Mouse (Mus musculus) gastrocnemius, postnatal 14 days (tissue): ENCODE data around the gene Ppp1r1a. TPM values are rescaled to one million over a fixed set of nuclear protein-coding genes. Genes with fewer than 3 reads are reported as not detected.
A peak's percentile ranks its signal among the peaks of the same experiment; 100 is the strongest.

Experiments
- DNase-seq: peaks from one replicate; pipeline ENCODE4 v3.0.0; 2021; ENCODE audit warnings: mixed read lengths
- intact Hi-C: fragments of 180-260 bp; cut with DNase I; formaldehyde crosslinking; loops from one replicate; pipeline ENCODE4 v1.15.1; 2025; ENCODE audit warnings: low total_unique reads
- total RNA-seq, 2 experiments: library from RNA; stranded (reverse); gene quantifications; 2 replicates each; pipeline ENCODE4 v1.2.3; 2021

The Ppp1r1a gene
- total RNA-seq, 2 experiments from 2014 or later = 42.5 to 58.1 TPM

DNA sequence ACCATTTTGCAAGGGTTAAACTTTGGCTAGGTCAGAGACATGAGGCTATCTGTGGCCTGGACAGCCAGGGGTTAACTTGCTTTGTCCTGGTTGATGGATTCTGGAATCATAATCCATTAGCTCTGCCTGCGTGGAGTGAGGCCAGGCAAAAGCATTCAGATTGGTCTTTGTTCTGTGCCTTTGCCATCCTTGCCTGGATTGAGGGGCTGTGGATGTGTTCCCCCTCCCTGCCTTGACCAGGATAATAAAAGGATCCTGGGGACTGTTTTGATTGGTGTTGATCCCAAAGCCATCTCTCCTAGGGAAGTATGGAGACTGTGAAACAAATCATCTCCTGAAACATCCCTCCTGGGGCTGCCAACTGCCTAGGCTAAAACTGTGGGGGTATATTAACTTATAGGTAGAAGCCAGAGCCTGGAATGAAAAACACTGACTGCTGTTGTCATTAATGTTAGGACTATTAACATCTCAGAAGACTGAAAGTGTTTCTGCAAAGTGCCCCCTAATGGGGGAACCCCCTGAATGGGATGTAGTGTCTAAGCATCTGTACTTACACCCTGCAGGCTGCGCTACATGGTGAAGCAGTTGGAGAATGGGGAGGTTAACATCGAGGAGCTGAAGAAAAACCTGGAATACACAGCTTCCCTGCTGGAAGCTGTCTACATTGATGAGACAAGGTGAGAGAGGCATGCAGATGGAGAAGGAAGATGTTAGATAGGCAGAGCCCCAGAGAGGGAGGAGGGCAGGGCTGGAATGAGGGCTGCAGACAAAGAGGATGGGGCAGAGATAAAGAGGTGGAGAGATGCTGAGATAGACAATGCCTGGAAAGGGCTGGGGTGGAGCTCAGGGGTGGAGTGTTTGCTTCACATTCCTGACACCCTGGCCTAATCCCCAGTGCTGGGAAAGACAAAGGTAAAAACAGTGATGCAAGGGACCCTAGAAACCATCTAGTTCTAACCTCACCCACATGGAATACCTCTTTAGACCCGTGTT is 18.1 kb downstream of the Ppp1r1a start:
- intact Hi-C loops = no loop called here
- DNase-seq = no peak

GRCm38 (mm10) chr15:103518600-103519385 is 19.0 kb downstream of the Ppp1r1a start:
- intact Hi-C loops = no loop called here
- DNase-seq = no peak

DNA sequence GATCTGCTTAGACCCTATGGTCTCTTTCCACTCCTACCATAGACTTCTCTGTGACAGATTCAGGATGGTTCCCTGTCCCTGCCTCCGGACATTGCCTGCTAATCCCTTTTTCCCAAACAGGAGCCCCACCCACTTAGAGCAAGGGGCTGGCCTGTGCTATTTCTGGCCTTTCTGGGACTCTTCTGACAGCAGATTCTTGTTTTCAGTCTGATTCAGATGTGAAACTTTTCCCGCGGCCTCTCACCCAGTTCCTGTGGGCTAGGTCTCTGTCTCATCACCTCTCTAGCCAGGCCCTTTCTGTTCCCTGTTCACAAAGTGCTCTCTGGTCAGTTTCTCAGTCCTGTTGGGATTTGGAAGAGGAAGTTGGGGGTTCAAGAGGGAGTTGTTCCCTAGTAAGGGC is 22.9 kb downstream of the Ppp1r1a start:
- intact Hi-C loops = no loop called here

DNA sequence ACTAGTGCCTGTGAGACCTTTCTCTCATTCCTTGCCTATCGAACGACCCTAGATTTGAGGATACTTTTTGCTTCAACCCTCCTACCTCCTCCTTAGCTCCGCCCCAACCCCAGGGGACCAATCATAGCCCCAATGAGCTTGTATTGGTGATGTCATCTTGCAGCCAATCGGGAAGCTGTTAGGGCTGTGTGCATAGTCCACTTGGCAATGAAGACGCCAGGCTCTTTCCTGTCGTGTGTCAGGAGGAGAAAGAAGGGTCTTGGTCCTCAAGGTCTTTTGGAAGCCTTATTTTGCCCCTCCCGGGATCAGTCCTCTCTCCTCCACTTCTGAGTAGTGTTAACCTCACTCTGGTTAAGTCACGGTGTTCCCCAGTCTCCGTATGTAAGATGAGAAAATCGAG is 23.7 kb downstream of the Ppp1r1a start:
- DNase-seq = peak; percentile 78
- intact Hi-C loops = no loop called here

More for the DNA sequence above, 22.9 kb downstream of the Ppp1r1a start:
- DNase-seq = no peak

GRCm38 (mm10) chr15:103513621-103514031 is 24.2 kb downstream of the Ppp1r1a start:
- intact Hi-C loops = no loop called here
- DNase-seq = no peak

- intact Hi-C loops = no loop called here
- DNase-seq = no peak
Measured at GRCm38 (mm10) chr15:103511652-103512051, 26.2 kb downstream of the Ppp1r1a start.

GRCm38 (mm10) chr15:103509317-103509716 is 28.5 kb downstream of the Ppp1r1a start:
- intact Hi-C loops = no loop called here

GRCm38 (mm10) chr15:103503660-103504059 is 34.1 kb downstream of the Ppp1r1a start:
- intact Hi-C loops = no loop called here
- DNase-seq = no peak

More at GRCm38 (mm10) chr15:103509317-103509716, 28.5 kb downstream of the Ppp1r1a start:
- DNase-seq = no peak

DNA sequence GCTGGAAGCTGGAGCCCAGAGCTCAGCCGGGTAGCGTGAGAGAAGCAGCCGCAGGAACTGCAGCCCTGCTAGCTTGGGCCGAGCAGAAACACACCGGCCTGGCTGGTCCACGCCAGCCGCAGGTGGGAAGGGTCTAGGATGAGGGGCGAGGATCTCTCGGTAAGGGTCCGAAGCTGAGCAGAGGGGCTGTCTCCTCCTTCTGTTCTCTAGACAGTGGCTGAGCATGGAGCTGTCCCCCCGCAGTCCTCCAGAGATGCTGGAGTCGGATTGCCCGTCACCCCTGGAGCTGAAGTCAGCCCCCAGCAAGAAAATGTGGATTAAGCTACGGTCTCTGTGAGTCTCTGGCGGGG is 34.6 kb downstream of the Ppp1r1a start:
- intact Hi-C loops = no loop called here
- DNase-seq = no peak

DNA sequence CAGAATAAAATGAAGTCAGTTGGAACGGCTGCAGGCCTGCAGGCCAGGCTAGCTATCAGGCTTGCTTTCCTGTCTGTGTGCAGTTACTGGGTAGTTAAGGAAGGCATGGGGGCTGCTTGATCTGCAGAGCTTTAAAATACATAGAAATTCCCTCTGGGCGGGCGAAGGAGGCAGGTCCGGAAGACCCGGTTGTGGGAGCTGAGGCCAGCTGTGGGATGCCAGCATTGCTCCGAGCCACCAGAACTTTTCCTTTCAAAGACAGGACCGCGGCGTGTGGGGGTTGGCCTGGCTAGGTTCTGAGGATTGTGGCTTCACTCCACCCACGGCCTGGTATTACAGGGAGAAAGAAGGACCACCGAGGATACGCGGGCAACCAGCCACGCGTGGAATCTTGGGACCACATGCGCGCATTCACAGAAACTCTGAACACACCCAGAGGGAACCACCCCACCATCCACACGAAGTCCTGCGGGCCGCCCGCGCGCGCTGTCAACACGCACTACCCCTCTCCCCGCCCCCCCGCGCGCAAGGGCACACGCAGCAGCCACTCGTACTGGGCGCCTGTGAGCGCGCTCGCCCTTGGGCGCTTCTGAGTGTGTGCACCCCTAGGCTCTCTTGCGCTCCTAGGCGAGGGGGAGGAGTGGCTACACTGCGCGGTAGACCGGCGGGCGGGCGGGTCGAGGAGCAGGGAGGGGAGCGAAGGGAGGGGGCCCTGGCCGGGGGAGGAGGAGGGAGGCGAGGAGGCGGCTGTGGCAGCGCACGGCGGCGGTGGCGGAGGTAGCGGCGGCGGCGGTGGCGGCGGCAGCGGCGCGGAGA is 35.2 kb downstream of the Ppp1r1a start, which contains the start of gene Pde1b:
Gene Pde1b (plus strand): TSS at position 600 of the 816 bp plus-strand sequence.
- peak; percentile 64 for DNase-seq
- intact Hi-C loops = no loop called here

GRCm38 (mm10) chr15:103501186-103501585 is 36.6 kb downstream of the Ppp1r1a start:
- DNase-seq = no peak
- intact Hi-C loops = no loop called here

- intact Hi-C loops = no loop called here
- DNase-seq = no peak
Measured at GRCm38 (mm10) chr15:103500723-103501122, 37.1 kb downstream of the Ppp1r1a start.

DNA sequence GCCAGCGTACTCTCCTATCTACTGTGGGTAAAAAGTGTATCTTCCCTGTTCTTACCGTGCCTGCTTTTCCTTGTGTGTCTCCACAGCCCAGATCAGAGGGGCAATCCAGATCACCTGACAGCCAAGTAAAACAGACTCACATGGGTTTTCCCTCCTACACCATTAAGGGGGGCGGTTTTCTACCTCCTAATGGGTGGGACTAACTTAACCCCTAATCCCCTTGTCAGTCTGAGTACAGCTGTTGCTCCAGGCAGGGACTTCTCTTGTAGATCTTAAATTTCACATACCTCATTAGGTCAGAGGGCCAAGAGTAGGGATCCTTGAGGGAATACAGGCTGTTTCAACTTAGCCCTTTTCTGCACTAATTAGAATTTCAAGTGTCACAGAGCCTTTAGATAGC is 39.6 kb downstream of the Ppp1r1a start:
- intact Hi-C loops = no loop called here
- DNase-seq = no peak

DNA sequence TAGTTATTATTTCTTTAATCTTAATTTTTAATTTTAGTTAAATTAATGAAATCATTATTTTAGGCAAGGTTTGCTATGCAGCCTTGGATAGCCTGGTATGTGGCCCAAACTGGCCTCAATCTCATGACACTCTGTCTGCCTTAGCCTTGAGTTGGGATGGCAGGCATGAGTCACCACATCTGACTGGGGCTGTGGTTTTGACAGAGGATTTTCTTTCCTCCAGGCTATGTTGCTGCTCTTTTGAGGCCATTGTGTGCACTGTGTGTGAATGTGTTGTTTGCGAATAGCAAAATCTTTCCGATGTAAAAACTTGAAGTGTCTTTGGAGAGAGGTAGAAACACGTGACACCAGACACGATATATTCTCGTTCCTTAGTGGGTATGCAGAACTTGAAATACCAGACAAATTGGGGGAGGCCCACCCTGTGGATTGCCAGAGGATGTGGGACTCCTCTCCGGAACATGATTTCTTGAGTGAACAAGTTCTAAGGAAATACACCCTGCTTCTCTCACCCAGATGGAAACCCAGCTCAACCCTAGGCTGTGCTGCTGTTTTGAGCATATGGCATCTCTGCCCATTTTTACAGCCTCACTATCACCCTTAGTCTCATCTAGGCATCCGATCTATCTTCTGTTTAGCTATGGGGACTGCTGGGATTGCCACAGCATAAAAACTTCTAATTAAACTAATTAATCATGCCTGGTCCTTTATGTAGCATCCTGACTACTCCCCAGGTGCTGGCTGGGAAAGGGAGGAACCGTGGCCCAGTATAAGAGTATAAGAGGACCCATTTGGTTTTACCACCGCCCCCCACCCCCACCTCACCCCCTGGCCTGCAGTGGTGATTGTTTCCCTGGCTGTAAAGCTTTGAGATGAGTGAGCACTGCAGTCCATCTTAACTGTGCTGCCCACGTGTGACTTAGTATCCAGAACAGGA is 41.3 kb downstream of the Ppp1r1a start:
- intact Hi-C loops = no loop called here
- no peak for DNase-seq

GRCm38 (mm10) chr15:103488336-103488735 is 49.5 kb downstream of the Ppp1r1a start:
- intact Hi-C loops = no loop called here
- DNase-seq = no peak

- intact Hi-C loops = no loop called here
- DNase-seq = no peak
Measured at GRCm38 (mm10) chr15:103486658-103487057, 51.1 kb downstream of the Ppp1r1a start.

GRCm38 (mm10) chr15:103485106-103485505 is 52.7 kb downstream of the Ppp1r1a start:
- intact Hi-C loops = no loop called here

DNA sequence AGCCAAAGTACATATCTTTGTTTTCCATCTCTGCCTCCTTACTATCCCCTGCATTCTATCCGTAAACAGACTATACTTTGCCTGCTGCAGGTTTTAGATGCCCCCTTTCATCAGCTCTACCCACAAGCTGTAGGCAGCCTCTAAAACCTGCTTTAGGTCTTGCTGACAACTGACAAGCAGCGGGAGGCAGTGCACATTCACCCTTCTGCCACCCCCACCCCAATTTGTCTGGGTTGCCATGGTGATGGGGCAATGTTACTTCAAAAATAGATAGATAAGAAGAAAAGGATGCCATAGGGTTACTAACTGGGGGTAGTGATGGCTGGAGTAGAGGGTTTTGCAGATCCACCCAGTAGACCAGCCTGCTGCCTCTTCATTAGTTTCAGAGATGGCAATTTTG is 53.3 kb downstream of the Ppp1r1a start:
- intact Hi-C loops = no loop called here
- DNase-seq = no peak

More at GRCm38 (mm10) chr15:103485106-103485505, 52.7 kb downstream of the Ppp1r1a start:
- no peak for DNase-seq
